Mouse (Mus musculus): ENCODE data around the gene Gbgt1. TPM values are rescaled to one million over a fixed set of nuclear protein-coding genes. Genes with fewer than 3 reads are reported as not detected.
"Not testable (repeated sequence)": the region's sequence is repeated elsewhere in the genome, so short reads cannot be mapped to it uniquely, and the experiment has no call there.

Gbgt1 gene
- total and polyA plus RNA-seq, 3 experiments = 0.11 TPM; not detected in 2

DNA sequence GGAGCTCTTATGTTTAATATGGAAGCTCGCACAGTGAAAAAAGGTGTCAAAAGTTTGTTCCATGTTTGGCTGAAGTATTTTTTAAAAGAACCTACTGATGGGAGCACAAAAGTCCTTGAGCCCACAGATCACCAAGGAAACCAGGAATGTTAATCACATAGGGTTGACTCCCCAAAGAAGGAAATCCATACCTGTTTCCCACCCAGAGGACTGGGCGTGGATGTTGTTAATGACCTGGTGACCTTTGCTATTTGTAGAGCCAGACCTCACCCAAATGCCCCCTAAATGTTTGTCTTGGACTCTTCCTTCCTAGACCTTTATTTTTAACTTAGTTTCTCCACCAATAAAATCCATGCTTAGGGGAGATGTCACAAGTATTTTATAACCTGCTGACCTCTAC, 26.1 kb upstream of the Gbgt1 start:
- TF ChIP-seq USF2 (IDR thresholded peaks at IDR 0.05; ENCODE audit: borderline replicate concordance in 1 of 2, insufficient read depth in 1 of 2, low read depth in 1 of 2, low read length in 2 of 2) (no peak), ZC3H11A (IDR thresholded peaks at IDR 0.05; ENCODE audit: low read depth, low read length) (no peak), MAX (IDR thresholded peaks at IDR 0.05; ENCODE audit: low read length) (no peak), POLR2AphosphoS2 (IDR thresholded peaks at IDR 0.05; ENCODE audit: low read length) (no peak), SIN3A (IDR thresholded peaks at IDR 0.05; ENCODE audit: low read length) (no peak), USF1 (IDR thresholded peaks at IDR 0.05; ENCODE audit: low read depth, low read length) (no peak), POLR2AphosphoS5 (IDR thresholded peaks at IDR 0.05; ENCODE audit: borderline replicate concordance, low read depth, low read length) (no peak), MEF2A (IDR thresholded peaks at IDR 0.05; ENCODE audit: extremely low read depth, insufficient replicate concordance, low read depth, low read length, poor library complexity, severe bottlenecking) (no peak), RCOR1 (IDR thresholded peaks at IDR 0.05; ENCODE audit: low read depth, low read length) (no peak), GATA1 (IDR thresholded peaks at IDR 0.05; ENCODE audit: low read depth, low read length) (no peak), POLR2A (IDR thresholded peaks at IDR 0.05; ENCODE audit: control insufficient read depth in 1 of 2, insufficient read depth in 1 of 2, low read depth in 1 of 2, low read length in 2 of 2, poor library complexity in 1 of 2) (no peak), SMC3 (IDR thresholded peaks at IDR 0.05; ENCODE audit: low read depth, low read length) (no peak), ZNF384 (IDR thresholded peaks at IDR 0.05; ENCODE audit: low read depth, low read length) (no peak), NELFE (IDR thresholded peaks at IDR 0.05; ENCODE audit: low read depth, low read length) (no peak), CTCF (IDR thresholded peaks at IDR 0.05 in 2 of 3, conservative IDR thresholded peaks at IDR 0.05 in 1 of 3; ENCODE audit: control insufficient read depth in 1 of 3, insufficient read depth in 1 of 3, low read depth in 2 of 3, low read length in 3 of 3, poor library complexity in 1 of 3, severe bottlenecking in 1 of 3) (no peak), TBP (IDR thresholded peaks at IDR 0.05; ENCODE audit: low read depth, low read length) (no peak), ZKSCAN1 (IDR thresholded peaks at IDR 0.05; ENCODE audit: low read depth, low read length) (no peak), MAFK (IDR thresholded peaks at IDR 0.05; ENCODE audit: borderline replicate concordance, low read depth, low read length) (no peak), RAD21 (IDR thresholded peaks at IDR 0.05; ENCODE audit: low read depth, low read length) (no peak)
- Histone ChIP-seq H3K27me3 (ENCODE audit: control insufficient read depth in 1 of 2, insufficient read depth in 2 of 2, low read length in 2 of 2) (peaks cover 0 to 2% of the 10 kb centered on the region in 2 experiments; a peak in 1 of 4 replicates), H3K9ac (ENCODE audit: control insufficient read depth, low read depth, low read length, poor library complexity, severe bottlenecking) (no peak overlapping the region), H3K36me3 (ENCODE audit: control insufficient read depth in 1 of 2, insufficient read depth in 2 of 2, low read length in 2 of 2) (peaks cover 2% of the 10 kb centered on the region in 2 experiments; a peak in 3 of 4 replicates), H3K9me3 (replicated peaks; ENCODE audit: insufficient read depth, low read length) (no peaks in the 10 kb centered on the region), H3K27ac (ENCODE audit: control insufficient read depth, low read depth, low read length) (no peak overlapping the region), H3K4me1 (ENCODE audit: control insufficient read depth in 1 of 2, insufficient read depth in 2 of 2, low read length in 2 of 2) (peaks cover 3 to 12% of the 10 kb centered on the region in 2 experiments; a peak in 2 of 4 replicates), H3K4me3 (ENCODE audit: control insufficient read depth in 1 of 2, insufficient read depth in 1 of 2, low read depth in 2 of 2, low read length in 2 of 2) (no peak overlapping the region), H3K79me2 (ENCODE audit: control insufficient read depth, insufficient read depth, low read length, poor library complexity) (peaks cover 12% of the 10 kb centered on the region)
- DNase-seq (ENCODE audit: low read depth, low spot score) = no peak

- not testable (repeated sequence) for H3K27ac ChIP-seq (ENCODE audit: control insufficient read depth, low read depth, low read length); H3K9ac ChIP-seq (ENCODE audit: control insufficient read depth, low read depth, low read length, poor library complexity, severe bottlenecking); H3K27me3 ChIP-seq (ENCODE audit: control insufficient read depth in 1 of 2, insufficient read depth in 2 of 2, low read length in 2 of 2); H3K4me3 ChIP-seq (ENCODE audit: control insufficient read depth in 1 of 2, insufficient read depth in 1 of 2, low read depth in 2 of 2, low read length in 2 of 2); H3K36me3 ChIP-seq (ENCODE audit: control insufficient read depth in 1 of 2, insufficient read depth in 2 of 2, low read length in 2 of 2); DNase-seq (ENCODE audit: low read depth, low spot score); H3K9me3 ChIP-seq (replicated peaks; ENCODE audit: insufficient read depth, low read length)
- TF ChIP-seq POLR2AphosphoS2 (IDR thresholded peaks at IDR 0.05; ENCODE audit: low read length) (0 out of 2 replicates have a peak, but pooled peaks have one; percentile 21), ZNF384 (IDR thresholded peaks at IDR 0.05; ENCODE audit: low read depth, low read length) (0 out of 2 replicates have a peak, but pooled peaks have one; percentile 13)
- peaks cover 3 to 12% of the 10 kb centered on the region in 2 experiments; a peak in 2 of 4 replicates for H3K4me1 ChIP-seq (ENCODE audit: control insufficient read depth in 1 of 2, insufficient read depth in 2 of 2, low read length in 2 of 2)
- H3K79me2 ChIP-seq (ENCODE audit: control insufficient read depth, insufficient read depth, low read length, poor library complexity) = peaks cover 12% of the 10 kb centered on the region
Observed at GRCm38 (mm10) chr2:28472011-28472410, 24.7 kb upstream of the Gbgt1 start.

All from MEL (cell line).